Mouse (Mus musculus) MEL (cell line): ENCODE measurements at regions not wholly inside any gene's neighbourhood (a gene's known extent, or its start where the extent isn't known, plus 50 kb on each side); places are given as distances from the start of the nearest gene placed in this dataset.

Experiments used
- DNase-seq: peaks from one replicate; pipeline ENCODE4 v3.0.0; 2011; ENCODE audit warnings: low read depth, low spot score
- H3K27ac ChIP-seq: 2 replicates; pipeline ENCODE4 v1.5.1; 2012; ENCODE audit warnings: low read depth, mild to moderate bottlenecking, control low read depth, low read length, moderate library complexity; ENCODE audit not compliant: control insufficient read depth
- H3K27me3 ChIP-seq, 2 experiments: fragments of 150-350 bp in 1 of 2; sonication (generic) in 1 of 2; 2 replicates each; pipeline ENCODE4 v1.6.1; 2012; ENCODE audit warnings: low read length in 2 of 2, mild to moderate bottlenecking in 2 of 2, improper control_type of control experiment in 1 of 2, moderate library complexity in 1 of 2; ENCODE audit not compliant: insufficient read depth in 2 of 2, control insufficient read depth in 1 of 2
- H3K36me3 ChIP-seq, 2 experiments: 2 replicates each; pipeline ENCODE4 v1.6.1; 2012 to 2014; ENCODE audit warnings: low read length in 2 of 2, improper control_type of control experiment in 1 of 2, inconsistent platforms in 1 of 2, mild to moderate bottlenecking in 1 of 2; ENCODE audit not compliant: insufficient read depth in 2 of 2, control insufficient read depth in 1 of 2
- H3K4me1 ChIP-seq, 2 experiments: fragments of 150-350 bp in 1 of 2; sonication (generic) in 1 of 2; 2 replicates each; pipeline ENCODE4 v1.6.1; 2012; ENCODE audit warnings: low read length in 2 of 2, improper control_type of control experiment in 1 of 2, mild to moderate bottlenecking in 1 of 2; ENCODE audit not compliant: insufficient read depth in 2 of 2, control insufficient read depth in 1 of 2
- H3K4me3 ChIP-seq, 2 experiments: fragments of 150-350 bp in 1 of 2; sonication (generic) in 1 of 2; 2 replicates each; pipeline ENCODE4 v1.5.1; 2012; ENCODE audit warnings: low read depth in 2 of 2, low read length in 2 of 2, mild to moderate bottlenecking in 2 of 2, moderate library complexity in 2 of 2, control low read depth in 1 of 2, improper control_type of control experiment in 1 of 2; ENCODE audit not compliant: control insufficient read depth in 1 of 2, insufficient read depth in 1 of 2
- H3K79me2 ChIP-seq: 2 replicates; pipeline ENCODE4 v1.6.1; 2012; ENCODE audit warnings: mild to moderate bottlenecking, low read length, moderate library complexity; ENCODE audit not compliant: control insufficient read depth, poor library complexity, insufficient read depth
- H3K9ac ChIP-seq: 2 replicates; pipeline ENCODE4 v1.6.1; 2012; ENCODE audit warnings: low read depth, mild to moderate bottlenecking, control low read depth, low read length, moderate library complexity; ENCODE audit not compliant: control insufficient read depth, poor library complexity, severe bottlenecking
- H3K9me3 ChIP-seq: fragments of 150-350 bp; sonication (generic); replicated peaks from 2 replicates; pipeline ENCODE4 v1.6.1; 2012; ENCODE audit warnings: mild to moderate bottlenecking, low read length, improper control_type of control experiment, moderate library complexity; ENCODE audit not compliant: insufficient read depth
- CHD2 ChIP-seq: IDR thresholded peaks from 2 replicates; pipeline ENCODE4 v1.6.1; 2011; ENCODE audit warnings: low read length, improper control_type of control experiment
- CTCF ChIP-seq, 3 experiments: IDR thresholded peaks in 2 of 3; conservative IDR thresholded peaks in 1 of 3; 2 replicates each; pipeline ENCODE4 v1.5.1; 2011 to 2012; ENCODE audit warnings: low read length in 3 of 3, low read depth in 2 of 3, mild to moderate bottlenecking in 2 of 3, improper control_type of control experiment in 1 of 3, inconsistent platforms in 1 of 3, mixed read lengths in 1 of 3, moderate library complexity in 1 of 3; ENCODE audit not compliant: control insufficient read depth in 1 of 3, insufficient read depth in 1 of 3, poor library complexity in 1 of 3, severe bottlenecking in 1 of 3
- E2F4 ChIP-seq: IDR thresholded peaks from 2 replicates; pipeline ENCODE4 v1.6.1; 2011; ENCODE audit warnings: low read depth, low read length, improper control_type of control experiment, borderline replicate concordance
- ELF1 ChIP-seq: IDR thresholded peaks from 2 replicates; pipeline ENCODE4 v1.6.1; 2014; ENCODE audit warnings: low read depth, mild to moderate bottlenecking, inconsistent platforms, low read length, improper control_type of control experiment, moderate library complexity
- GATA1 ChIP-seq: IDR thresholded peaks from 2 replicates; pipeline ENCODE4 v1.6.1; 2011; ENCODE audit warnings: low read depth, low read length, improper control_type of control experiment
- HCFC1 ChIP-seq: IDR thresholded peaks from 2 replicates; pipeline ENCODE4 v1.6.1; 2012; ENCODE audit warnings: low read depth, mild to moderate bottlenecking, inconsistent platforms, low read length, improper control_type of control experiment, moderate library complexity
- JUND ChIP-seq: IDR thresholded peaks from 2 replicates; pipeline ENCODE4 v1.6.1; 2011; ENCODE audit warnings: low read depth, mild to moderate bottlenecking, improper control_type of control experiment, low read length
- MYB ChIP-seq: IDR thresholded peaks from 2 replicates; pipeline ENCODE4 v1.6.1; 2011; ENCODE audit warnings: mild to moderate bottlenecking, low read depth, low read length, improper control_type of control experiment
- NELFE ChIP-seq: IDR thresholded peaks from 2 replicates; pipeline ENCODE4 v1.6.1; 2011; ENCODE audit warnings: low read depth, low read length, improper control_type of control experiment
- NRF1 ChIP-seq: IDR thresholded peaks from 2 replicates; pipeline ENCODE4 v1.6.1; 2014; ENCODE audit warnings: low read depth, mild to moderate bottlenecking, inconsistent platforms, low read length, improper control_type of control experiment, moderate library complexity; ENCODE audit not compliant: poor library complexity, insufficient read depth, severe bottlenecking
- POLR2A ChIP-seq, 2 experiments: IDR thresholded peaks; 2 replicates each; pipeline ENCODE4 v1.6.1; 2011 to 2012; ENCODE audit warnings: low read length in 2 of 2, mild to moderate bottlenecking in 2 of 2, control low read depth in 1 of 2, improper control_type of control experiment in 1 of 2, low read depth in 1 of 2, moderate library complexity in 1 of 2; ENCODE audit not compliant: control insufficient read depth in 1 of 2, insufficient read depth in 1 of 2, poor library complexity in 1 of 2
- POLR2AphosphoS2 ChIP-seq: IDR thresholded peaks from 2 replicates; pipeline ENCODE4 v1.6.1; 2011; ENCODE audit warnings: low read length, improper control_type of control experiment
- RAD21 ChIP-seq: IDR thresholded peaks from 2 replicates; pipeline ENCODE4 v1.6.1; 2011; ENCODE audit warnings: mild to moderate bottlenecking, low read depth, low read length, improper control_type of control experiment
- RCOR1 ChIP-seq: IDR thresholded peaks from 2 replicates; pipeline ENCODE4 v1.6.1; 2012; ENCODE audit warnings: low read depth, mild to moderate bottlenecking, inconsistent platforms, low read length, improper control_type of control experiment
- SMC3 ChIP-seq: IDR thresholded peaks from 2 replicates; pipeline ENCODE4 v1.6.1; 2011; ENCODE audit warnings: low read depth, low read length, improper control_type of control experiment
- TBP ChIP-seq: IDR thresholded peaks from 2 replicates; pipeline ENCODE4 v1.8.0; 2011; ENCODE audit warnings: low read depth, low read length, improper control_type of control experiment
- TCF12 ChIP-seq: IDR thresholded peaks from 2 replicates; pipeline ENCODE4 v1.6.1; 2014; ENCODE audit warnings: low read depth, mild to moderate bottlenecking, inconsistent platforms, low read length, improper control_type of control experiment, moderate library complexity
- ZKSCAN1 ChIP-seq: IDR thresholded peaks from 2 replicates; pipeline ENCODE4 v1.6.1; 2012; ENCODE audit warnings: low read depth, mild to moderate bottlenecking, inconsistent platforms, low read length, improper control_type of control experiment, moderate library complexity
- ZNF384 ChIP-seq: IDR thresholded peaks from 2 replicates; pipeline ENCODE4 v1.6.1; 2012; ENCODE audit warnings: low read depth, mild to moderate bottlenecking, inconsistent platforms, low read length, improper control_type of control experiment

GRCm38 (mm10) chr4:7145756-7146155, 1093.1 kb downstream of the Car8 start:
- Histone ChIP-seq H3K79me2 (no peaks in the 10 kb centered on the region), H3K36me3 (no peaks in the 10 kb centered on the region), H3K9me3 (no peaks in the 10 kb centered on the region), H3K27ac (no peak overlapping the region), H3K4me1 (no peaks in the 10 kb centered on the region), H3K4me3 (no peak overlapping the region), H3K9ac (no peak overlapping the region), H3K27me3 (no peaks in the 10 kb centered on the region)
- no peak for DNase-seq
- TF ChIP-seq JUND (no peak), GATA1 (no peak), POLR2A (IDR thresholded peaks at IDR 0.05; ENCODE audit: control insufficient read depth in 1 of 2, insufficient read depth in 1 of 2, low read depth in 1 of 2, low read length in 2 of 2, poor library complexity in 1 of 2) (no peak), TBP (no peak), E2F4 (no peak), CHD2 (no peak), RAD21 (no peak), RCOR1 (no peak), POLR2AphosphoS2 (no peak)

- no peaks in the 10 kb centered on the region for H3K4me1 ChIP-seq
- no peak overlapping the region for H3K27ac ChIP-seq
- H3K4me3 ChIP-seq = no peak overlapping the region
- no peaks in the 10 kb centered on the region for H3K36me3 ChIP-seq
- DNase-seq = no peak
- no peak overlapping the region for H3K9ac ChIP-seq
- H3K27me3 ChIP-seq = no peaks in the 10 kb centered on the region
- H3K79me2 ChIP-seq = no peaks in the 10 kb centered on the region
- TF ChIP-seq MYB (no peak), ELF1 (no peak), JUND (no peak), ZNF384 (no peak), E2F4 (no peak), NELFE (no peak)
- TF ChIP-seq, all 39 proteins: peak for 0
- no peaks in the 10 kb centered on the region for H3K9me3 ChIP-seq
Measured at GRCm38 (mm10) chr4:7144215-7144614, 1094.6 kb downstream of the Car8 start.

- Histone ChIP-seq H3K36me3 (no peaks in the 10 kb centered on the region), H3K79me2 (no peaks in the 10 kb centered on the region), H3K4me1 (no peaks in the 10 kb centered on the region), H3K27me3 (no peaks in the 10 kb centered on the region), H3K27ac (no peak overlapping the region), H3K4me3 (no peak overlapping the region), H3K9me3 (no peaks in the 10 kb centered on the region), H3K9ac (no peak overlapping the region)
- no peak for DNase-seq
- TF ChIP-seq ZKSCAN1 = no peak
- TF ChIP-seq SMC3 = no peak
- TF ChIP-seq TBP = no peak
- TF ChIP-seq MYB = no peak
- TF ChIP-seq HCFC1 = no peak
- TF ChIP-seq POLR2AphosphoS2 = no peak
- no peak for TF ChIP-seq NRF1
- TF ChIP-seq TCF12 = no peak
- TF ChIP-seq CTCF (IDR thresholded peaks at IDR 0.05 in 2 of 3, conservative IDR thresholded peaks at IDR 0.05 in 1 of 3; ENCODE audit: control insufficient read depth in 1 of 3, insufficient read depth in 1 of 3, low read depth in 2 of 3, low read length in 3 of 3, poor library complexity in 1 of 3, severe bottlenecking in 1 of 3) = no peak
- no peak for TF ChIP-seq CHD2
Measured at GRCm38 (mm10) chr4:7143676-7144075, 1095.2 kb downstream of the Car8 start.
